Mouse (Mus musculus) embryonic facial prominence, embryonic 13.5 days (tissue): ENCODE results near the gene Tceanc. TPM values are rescaled to one million over a fixed set of nuclear protein-coding genes. Genes with fewer than 3 reads are reported as not detected.
A peak's percentile ranks its signal among the peaks of the same experiment; 100 is the strongest.
"Not testable (repeated sequence)": the region's sequence is repeated elsewhere in the genome, so short reads cannot be mapped to it uniquely, and the experiment has no call there.

Experiments
- ATAC-seq: fragments of 200-750 bp; cut with Nextera tagmentation; 2 replicates; pipeline ENCODE4 v1.8.0; 2017; ENCODE audit warnings: low read depth; ENCODE audit not compliant: insufficient number of reproducible peaks, insufficient read depth, low FRiP score, low TSS enrichment
- H3K27ac ChIP-seq: fragments of 300-500 bp; sonication (generic); 2 replicates; pipeline ENCODE4 v1.5.1; 2015; ENCODE audit warnings: moderate library complexity, mild to moderate bottlenecking, inconsistent platforms
- H3K27me3 ChIP-seq: fragments of 300-500 bp; sonication (generic); 2 replicates; pipeline ENCODE4 v1.6.1; 2015; ENCODE audit warnings: mild to moderate bottlenecking, inconsistent platforms
- H3K36me3 ChIP-seq: fragments of 300-500 bp; sonication (generic); 2 replicates; pipeline ENCODE4 v1.6.1; 2015; ENCODE audit warnings: mild to moderate bottlenecking, inconsistent platforms
- H3K4me1 ChIP-seq: fragments of 300-500 bp; sonication (generic); 2 replicates; pipeline ENCODE4 v1.6.1; 2015; ENCODE audit warnings: inconsistent platforms
- H3K4me2 ChIP-seq: fragments of 300-500 bp; sonication (generic); 2 replicates; pipeline ENCODE4 v1.6.1; 2015; ENCODE audit warnings: moderate library complexity, mild to moderate bottlenecking, inconsistent platforms
- H3K4me3 ChIP-seq: fragments of 300-500 bp; sonication (generic); 2 replicates; pipeline ENCODE4 v1.5.1; 2015; ENCODE audit warnings: mild to moderate bottlenecking, inconsistent platforms
- H3K9ac ChIP-seq: fragments of 300-500 bp; sonication (generic); 2 replicates; pipeline ENCODE4 v1.6.1; 2015; ENCODE audit warnings: mild to moderate bottlenecking, inconsistent platforms
- H3K9me3 ChIP-seq: fragments of 300-500 bp; sonication (generic); 2 replicates; pipeline ENCODE4 v1.6.1; 2016; ENCODE audit warnings: inconsistent platforms
- WGBS: fragments of 180-500 bp; shearing (Covaris S2); methylation state at CpG from one replicate; pipeline ENCODE4 v1.1.7; 2015; ENCODE audit warnings: mixed read lengths; 5-methylcytosine and 5-hydroxymethylcytosine counted together
- polyA plus RNA-seq: library from polyadenylated mRNA; unstranded; fragments of >200 nt; fragmentation: Nextera tagmentation; extraction: Ambion mirVana; gene quantifications from 2 replicates; pipeline ENCODE4 v1.2.1, GENCODE M21; 2015

Gene Tceanc
- polyA plus RNA-seq, 1 experiment from 2014 or later, result 9.6 TPM

DNA sequence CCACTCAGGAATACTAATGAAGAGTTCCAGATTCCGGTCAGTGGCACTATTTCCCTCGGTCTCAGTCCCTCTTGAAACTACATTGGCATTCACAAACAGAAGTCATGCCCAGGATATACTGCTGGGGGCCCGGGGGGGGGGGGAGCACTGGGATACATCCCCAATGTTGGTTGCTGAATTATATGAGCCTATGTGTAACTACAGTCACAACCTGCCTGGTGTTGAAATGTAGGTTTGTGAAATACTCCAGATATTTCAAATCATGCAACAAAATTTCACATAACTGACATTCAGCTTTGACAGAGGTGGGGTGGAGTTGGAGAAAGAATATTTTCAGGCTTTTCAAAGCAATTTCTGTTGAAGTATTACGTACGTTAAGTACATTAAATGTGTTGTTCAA lies 2.4 kb upstream of the Tceanc start:
- peaks cover 24% of the 10 kb centered on the region for H3K27me3 ChIP-seq
- ATAC-seq, result no peak
- WGBS, result 84% methylated on average over 5 of the region's 5 CpGs
- no peak overlapping the region for H3K9ac ChIP-seq
- H3K36me3 ChIP-seq, result no peaks in the 10 kb centered on the region
- no peaks in the 10 kb centered on the region for H3K9me3 ChIP-seq
- no peaks in the 10 kb centered on the region for H3K4me1 ChIP-seq
- H3K27ac ChIP-seq, result no peak overlapping the region
- H3K4me2 ChIP-seq, result no peak overlapping the region
- no peak overlapping the region for H3K4me3 ChIP-seq

DNA sequence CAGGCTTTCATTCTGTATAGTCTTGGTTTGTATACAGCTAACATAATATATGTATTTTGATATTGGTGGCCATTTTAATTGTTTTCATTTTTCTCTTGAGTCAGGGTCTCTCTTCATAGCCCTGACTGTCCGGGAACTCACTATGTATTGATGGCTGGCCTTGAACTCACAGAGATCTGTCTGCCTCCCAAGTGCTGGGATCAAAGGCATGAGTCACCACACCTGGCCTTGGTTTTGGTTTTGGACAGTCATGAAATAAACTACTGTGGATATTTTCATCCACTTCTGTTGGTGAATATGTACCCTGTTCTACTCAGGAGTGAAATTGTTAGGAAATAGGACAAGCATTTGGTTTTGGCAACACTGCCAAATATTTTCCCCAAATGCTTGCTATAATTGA lies 1.7 kb downstream of the Tceanc start:
- Histone ChIP-seq H3K9me3 (no peaks in the 10 kb centered on the region), H3K27ac (no peak overlapping the region), H3K27me3 (peaks cover 24% of the 10 kb centered on the region), H3K4me3 (no peak overlapping the region), H3K4me2 (no peak overlapping the region), H3K9ac (no peak overlapping the region), H3K36me3 (no peaks in the 10 kb centered on the region), H3K4me1 (0 out of 2 replicates have a peak, but pooled peaks cover 3% of the 10 kb centered on the region)
- 87% methylated on average over 1 of the region's 1 CpGs for WGBS
- no peak for ATAC-seq

DNA sequence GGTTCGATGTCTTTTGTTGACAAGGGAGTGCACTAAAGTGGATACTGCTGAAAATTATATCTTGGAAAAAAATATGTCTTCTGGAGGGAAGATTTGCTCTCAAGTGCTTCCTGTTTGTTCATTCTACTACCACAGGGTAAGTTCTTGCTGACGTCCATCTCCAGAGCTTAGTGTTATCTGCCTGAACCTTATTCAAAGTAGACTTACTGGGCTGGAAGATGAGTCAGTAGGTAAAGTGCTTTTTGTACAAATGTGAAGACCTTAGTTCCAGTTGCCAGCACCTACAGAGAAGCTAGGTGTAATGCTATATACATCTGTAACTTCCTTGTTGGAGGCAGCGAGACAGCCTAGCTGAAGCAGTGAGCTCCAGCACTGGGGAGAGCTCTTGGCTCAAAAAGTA lies 2.4 kb downstream of the Tceanc start:
- Histone ChIP-seq H3K9ac (no peak overlapping the region), H3K9me3 (no peaks in the 10 kb centered on the region), H3K27me3 (peaks cover 22% of the 10 kb centered on the region), H3K4me1 (0 out of 2 replicates have a peak, but pooled peaks cover 3% of the 10 kb centered on the region), H3K27ac (no peak overlapping the region), H3K36me3 (no peaks in the 10 kb centered on the region), H3K4me3 (no peak overlapping the region), H3K4me2 (no peak overlapping the region)
- ATAC-seq, result no peak
- 87% methylated on average over 3 of the region's 3 CpGs for WGBS

DNA sequence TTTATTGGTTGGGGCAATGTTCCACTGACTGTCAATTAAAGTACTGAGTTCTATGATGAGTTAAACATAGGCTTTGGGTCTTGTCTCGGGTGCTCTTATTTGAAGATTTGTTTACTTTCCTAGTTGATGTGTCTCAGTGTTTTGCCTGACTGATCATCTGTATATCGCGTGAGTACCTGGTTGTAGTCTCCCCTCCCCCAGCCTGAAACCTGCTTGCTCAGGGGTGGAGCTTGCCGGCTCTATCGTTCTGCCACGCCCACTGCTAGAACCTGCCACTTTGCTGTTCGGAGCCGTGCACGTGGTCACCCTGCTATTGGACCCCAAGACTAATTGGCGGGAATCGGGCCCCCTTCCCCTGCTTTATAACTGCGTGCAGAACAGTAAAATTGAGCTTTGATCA lies 4.3 kb downstream of the Tceanc start:
- H3K9ac ChIP-seq, result not testable (repeated sequence)
- WGBS, result 33% methylated on average over 12 of the region's 12 CpGs

DNA sequence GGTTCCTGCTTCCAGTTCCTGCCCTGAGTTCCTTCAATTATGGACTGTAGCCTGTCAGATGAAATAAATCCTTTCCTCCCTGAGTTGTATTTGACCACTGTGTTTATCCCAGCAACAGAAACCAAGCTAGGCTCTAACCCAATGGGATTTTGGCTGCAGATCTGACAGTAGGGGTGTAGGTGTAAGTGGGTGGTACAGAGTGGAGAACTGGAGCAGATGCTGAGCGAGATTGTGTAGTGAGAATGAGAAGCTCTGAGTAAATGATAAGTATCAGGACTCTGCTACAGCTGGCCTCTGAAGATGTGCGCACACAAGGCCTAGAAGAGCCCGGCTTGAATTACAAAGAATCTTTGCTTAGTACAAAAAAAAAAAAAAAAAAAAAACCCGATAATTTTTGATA lies 6.3 kb downstream of the Tceanc start:
- Histone ChIP-seq H3K9ac (no peak overlapping the region), H3K9me3 (no peaks in the 10 kb centered on the region), H3K27ac (no peak overlapping the region), H3K4me1 (0 out of 2 replicates have a peak, but pooled peaks cover 3% of the 10 kb centered on the region), H3K27me3 (peaks cover 13% of the 10 kb centered on the region), H3K4me3 (no peak overlapping the region), H3K4me2 (no peak overlapping the region), H3K36me3 (no peaks in the 10 kb centered on the region)
- ATAC-seq, result no peak
- 87% methylated on average over 4 of the region's 4 CpGs for WGBS

More for the DNA sequence above, 4.3 kb downstream of the Tceanc start:
- not testable (repeated sequence) for H3K27ac ChIP-seq, H3K36me3 ChIP-seq, H3K4me1 ChIP-seq, H3K4me3 ChIP-seq, ATAC-seq, H3K9me3 ChIP-seq
- H3K4me2 ChIP-seq, result peak overlapping the region; percentile 37
- peaks cover 13% of the 10 kb centered on the region for H3K27me3 ChIP-seq

DNA sequence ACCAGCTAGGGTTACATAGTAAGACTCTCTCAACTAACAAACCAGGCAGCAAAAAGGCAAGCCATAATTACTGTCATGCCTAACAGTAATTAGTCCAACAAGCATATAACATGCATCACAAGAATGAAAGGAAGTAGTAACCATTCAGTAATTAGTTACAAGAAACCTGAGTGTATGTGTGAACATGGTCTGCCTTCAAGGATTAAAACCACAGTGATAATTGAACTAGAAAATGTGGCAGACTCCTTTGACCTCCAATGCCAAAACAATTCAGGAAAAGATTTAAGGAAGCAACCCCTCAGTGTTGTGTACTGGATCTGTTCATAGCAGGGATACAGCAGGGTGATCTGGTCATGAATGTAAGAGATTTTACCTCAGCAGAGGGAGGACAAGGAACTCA lies 7.3 kb downstream of the Tceanc start:
- Histone ChIP-seq H3K27ac (no peak overlapping the region), H3K4me2 (0 out of 2 replicates have a peak overlapping the region, but pooled peaks have one; percentile 56), H3K27me3 (peaks cover 11% of the 10 kb centered on the region), H3K36me3 (no peaks in the 10 kb centered on the region), H3K9ac (no peak overlapping the region), H3K4me1 (0 out of 2 replicates have a peak, but pooled peaks cover 3% of the 10 kb centered on the region), H3K9me3 (no peaks in the 10 kb centered on the region), H3K4me3 (no peak overlapping the region)
- ATAC-seq, result no peak

DNA sequence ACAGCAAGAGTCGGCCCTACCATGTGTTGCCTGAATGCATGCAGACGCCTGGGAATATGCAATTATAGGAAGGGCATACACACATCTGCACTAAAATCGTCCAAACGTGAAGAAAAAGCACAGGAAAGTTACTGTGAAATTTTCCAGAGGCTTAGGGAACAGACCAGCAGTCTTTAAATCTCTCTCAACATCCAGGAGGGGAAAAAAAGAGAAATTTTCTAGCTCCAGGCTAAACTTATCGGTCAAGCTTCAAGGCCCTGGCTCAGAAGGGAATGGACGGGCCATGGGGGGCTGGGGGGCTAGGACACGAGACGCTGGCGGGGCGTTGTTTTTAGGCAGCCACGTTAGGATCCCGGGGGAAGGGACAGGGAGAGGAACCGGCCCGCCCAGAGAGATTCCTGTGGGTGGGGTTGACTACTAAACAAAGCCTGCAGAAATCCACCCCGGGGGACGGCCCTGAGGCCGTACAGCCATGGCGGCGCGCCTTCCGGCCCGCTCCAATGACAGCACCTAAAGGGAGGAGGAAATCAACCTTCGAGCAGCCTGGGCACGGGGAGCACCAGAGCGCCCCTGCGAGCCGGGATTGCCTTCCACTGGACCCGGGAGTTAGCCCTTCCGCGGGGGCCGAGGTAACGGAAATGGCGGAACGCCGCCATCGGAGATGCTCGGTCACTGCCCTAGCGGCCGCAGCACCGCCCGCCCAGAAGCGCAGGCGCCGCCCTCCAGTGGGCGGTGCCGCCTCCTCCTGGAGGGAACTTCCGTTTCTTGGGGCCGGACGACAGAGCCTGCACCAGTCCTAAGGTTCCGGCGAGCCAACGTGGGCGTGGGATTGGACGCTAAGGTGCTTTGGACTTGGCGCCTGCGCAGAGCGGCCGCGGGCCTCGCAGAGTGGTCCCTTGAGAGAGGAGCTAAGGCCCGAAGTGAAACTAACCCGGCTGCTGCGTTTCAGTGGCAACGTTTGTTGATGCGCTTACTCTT lies 8.3 kb downstream of the Tceanc start:
- no peaks in the 10 kb centered on the region for H3K9me3 ChIP-seq
- H3K4me3 ChIP-seq, result peak overlapping the region; percentile 52
- 0 out of 2 replicates have a peak, but pooled peaks cover 3% of the 10 kb centered on the region for H3K4me1 ChIP-seq
- WGBS, result 25% methylated on average over 65 of the region's 65 CpGs
- peak overlapping the region; percentile 56 for H3K4me2 ChIP-seq
- peak; percentile 93 for ATAC-seq
- H3K27me3 ChIP-seq, result peaks cover 8% of the 10 kb centered on the region
- H3K9ac ChIP-seq, result peak overlapping the region; percentile 80
- peak overlapping the region; percentile 98 for H3K27ac ChIP-seq
- H3K36me3 ChIP-seq, result no peaks in the 10 kb centered on the region

DNA sequence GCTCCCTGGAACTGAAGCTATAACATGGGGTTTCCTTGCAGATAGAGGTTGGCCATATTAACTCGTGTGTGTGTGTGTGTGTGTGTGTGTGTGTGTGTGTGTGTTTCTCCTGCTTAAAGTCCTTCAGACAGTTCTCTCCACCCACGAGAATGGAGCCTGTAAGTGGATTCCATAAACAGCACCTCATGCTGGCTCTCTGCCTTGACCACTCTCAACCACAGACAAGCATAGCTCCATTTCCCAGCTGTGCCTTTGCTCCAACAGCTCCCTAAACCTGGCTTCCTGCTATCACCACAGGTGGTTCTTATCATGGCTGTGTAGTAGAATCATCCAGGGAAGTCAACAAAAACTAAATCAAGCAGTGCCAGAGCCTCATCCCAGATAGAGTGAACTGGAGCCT lies 13.9 kb downstream of the Tceanc start:
- no peaks in the 10 kb centered on the region for H3K9me3 ChIP-seq
- H3K4me2 ChIP-seq, result no peak overlapping the region
- ATAC-seq, result no peak
- no peaks in the 10 kb centered on the region for H3K4me1 ChIP-seq
- H3K27me3 ChIP-seq, result 0 out of 2 replicates have a peak, but pooled peaks cover 3% of the 10 kb centered on the region
- H3K4me3 ChIP-seq, result no peak overlapping the region
- no peak overlapping the region for H3K27ac ChIP-seq
- no peak overlapping the region for H3K9ac ChIP-seq
- WGBS, result 63% methylated on average over 2 of the region's 2 CpGs
- H3K36me3 ChIP-seq, result no peaks in the 10 kb centered on the region

DNA sequence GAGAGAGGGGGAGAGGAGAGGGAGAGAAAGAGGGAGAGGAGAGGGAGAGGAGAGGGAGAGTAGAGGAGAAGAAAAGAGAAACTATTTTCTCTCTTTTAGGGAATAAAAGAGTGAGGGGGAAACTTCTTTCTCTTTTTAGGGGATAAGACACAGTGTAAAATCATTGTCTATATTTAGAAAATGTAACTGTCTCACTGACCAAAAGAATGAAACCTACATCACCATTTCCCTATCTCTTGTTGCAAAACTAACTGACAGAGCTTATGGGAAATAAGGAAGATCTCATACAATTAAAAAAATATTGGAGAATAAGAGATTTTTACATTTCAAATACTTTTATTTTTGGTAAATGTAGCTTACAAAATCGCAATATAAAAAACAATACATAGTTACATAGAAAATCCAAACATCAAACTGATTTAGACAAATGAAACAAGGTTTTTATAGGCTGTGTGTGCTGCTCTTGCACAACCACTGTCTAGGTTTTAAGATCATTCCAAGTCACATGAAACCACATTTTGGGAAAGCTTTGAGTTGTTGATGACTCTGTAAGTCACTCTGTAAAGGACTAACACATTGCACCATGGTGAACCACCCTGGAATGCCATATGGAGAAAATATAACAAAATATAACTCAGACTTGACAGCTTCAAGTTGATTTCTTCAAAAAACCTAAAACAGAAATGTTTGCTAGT lies 18.7 kb downstream of the Tceanc start:
- no peaks in the 10 kb centered on the region for H3K4me1 ChIP-seq
- no peaks in the 10 kb centered on the region for H3K9me3 ChIP-seq
- H3K4me3 ChIP-seq, result no peak overlapping the region
- no peak overlapping the region for H3K4me2 ChIP-seq
- WGBS, result 80% methylated on average over 1 of the region's 1 CpGs
- no peak overlapping the region for H3K27ac ChIP-seq
- H3K27me3 ChIP-seq, result peaks cover 3% of the 10 kb centered on the region
- H3K36me3 ChIP-seq, result no peaks in the 10 kb centered on the region
- ATAC-seq, result no peak
- no peak overlapping the region for H3K9ac ChIP-seq

DNA sequence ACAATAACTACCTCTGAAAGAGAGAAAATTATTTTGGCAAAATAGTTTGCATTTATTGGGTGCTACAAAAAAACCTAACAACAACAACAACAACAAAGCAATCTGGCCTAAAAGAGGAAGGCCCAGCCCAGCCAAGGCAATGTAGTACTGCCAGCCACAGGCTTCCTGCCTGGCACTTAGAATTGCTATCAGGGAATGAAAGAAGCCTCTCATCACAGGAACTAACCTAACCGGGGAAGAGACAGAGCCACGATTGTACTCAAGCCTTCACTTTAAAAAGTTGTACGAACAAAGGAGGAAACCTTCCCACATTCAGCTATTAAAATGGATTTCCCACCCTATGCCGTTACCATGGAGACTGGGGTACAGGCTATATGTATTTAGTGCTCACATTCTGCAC lies 20.6 kb downstream of the Tceanc start:
- Histone ChIP-seq H3K9me3 (no peaks in the 10 kb centered on the region), H3K4me2 (no peak overlapping the region), H3K9ac (no peak overlapping the region), H3K4me3 (no peak overlapping the region), H3K36me3 (no peaks in the 10 kb centered on the region), H3K27ac (no peak overlapping the region), H3K27me3 (peaks cover 3% of the 10 kb centered on the region), H3K4me1 (no peaks in the 10 kb centered on the region)
- ATAC-seq, result no peak
- WGBS, result 60% methylated on average over 4 of the region's 4 CpGs

DNA sequence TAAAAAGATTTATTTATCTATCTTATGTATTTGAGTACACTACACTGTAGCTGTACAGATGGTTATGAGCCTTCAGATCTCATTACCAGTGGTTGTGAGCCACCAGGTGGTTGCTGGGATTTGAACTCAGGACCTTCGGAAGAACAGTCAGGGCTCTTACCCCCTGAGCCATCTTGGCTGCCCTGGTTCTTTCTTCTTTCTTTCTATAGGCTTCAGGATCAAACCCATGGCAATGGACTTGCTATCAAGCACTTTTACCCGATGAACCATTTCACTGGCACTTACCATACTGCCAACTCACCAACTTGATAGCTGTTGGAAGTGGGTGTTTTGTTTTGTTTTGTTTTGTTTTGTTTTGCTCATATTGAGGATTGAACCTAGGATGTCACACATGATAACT lies 23.3 kb downstream of the Tceanc start:
- H3K27me3 ChIP-seq, result no peaks in the 10 kb centered on the region; the same call in none of the 2 replicates
- H3K4me2 ChIP-seq, result no peak overlapping the region
- no peak overlapping the region for H3K27ac ChIP-seq
- no peaks in the 10 kb centered on the region for H3K9me3 ChIP-seq
- H3K4me1 ChIP-seq, result no peaks in the 10 kb centered on the region
- no peak for ATAC-seq
- no peak overlapping the region for H3K4me3 ChIP-seq
- no peak overlapping the region for H3K9ac ChIP-seq
- no peaks in the 10 kb centered on the region for H3K36me3 ChIP-seq
- WGBS, result 97% methylated on average over 2 of the region's 2 CpGs
